In genomic region chr11:73780613-73781012, GRCm38 (mm10) we compare ENCODE assay signal across 25 mouse cellular contexts. TPM values are rescaled to one million over a fixed set of nuclear protein-coding genes. Genes with fewer than 3 reads are reported as not detected.
"Had no signal": no experiment of that assay in that cellular context is flagged by ENCODE, and none has a peak within 500 bp of the region (broad histone marks: within the 10 kb centered on the region; RNA-seq: fewer than 3 reads in every experiment).

Gene Olfr389, minus strand, starts transcription at chr11:73780713.

- H3K36me3 ChIP-seq: neural tube, embryonic 13.5 days; neural tube, embryonic 15.5 days; stomach, embryonic 15.5 days had no signal

- H3K9ac ChIP-seq: neural tube, embryonic 13.5 days; neural tube, embryonic 15.5 days; stomach, embryonic 15.5 days had no signal

- DNase-seq: retina, postnatal 1 day; right cerebral cortex, adult 18-20 months; right cerebral cortex, postnatal 14 days; right cerebral cortex, postnatal 25 days; right cerebral cortex, postnatal 4 days; spleen, adult 18-20 months; thymus, adult 18-20 months; thymus, adult 2 months; thymus, postnatal 14 days; thymus, postnatal 25 days; thymus, postnatal 36 days; thymus, postnatal 4 days had no signal

- H3K4me1 ChIP-seq: neural tube, embryonic 13.5 days; neural tube, embryonic 15.5 days; stomach, embryonic 15.5 days had no signal

- H3K4me3 ChIP-seq: neural tube, embryonic 13.5 days; neural tube, embryonic 15.5 days; stomach, embryonic 15.5 days had no signal

- H3K4me2 ChIP-seq: neural tube, embryonic 13.5 days; neural tube, embryonic 15.5 days; stomach, embryonic 15.5 days had no signal

- H3K27ac ChIP-seq: neural tube, embryonic 13.5 days; neural tube, embryonic 15.5 days; stomach, embryonic 15.5 days; stomach, postnatal 0 days had no signal

- H3K27me3 ChIP-seq: neural tube, embryonic 13.5 days; neural tube, embryonic 15.5 days; stomach, embryonic 15.5 days had no signal

- H3K9me3 ChIP-seq: stomach, embryonic 15.5 days had no signal

RNA-seq across cellular contexts. Expression of gene Olfr389, which starts in this region (rescaled TPM):
- total RNA-seq: neutrophil, adult 5-6 weeks had no signal
- polyA plus RNA-seq: neural tube, embryonic 13.5 days; neural tube, embryonic 14.5 days; neural tube, embryonic 15.5 days; small intestine, adult 2 months; spleen, adult 2 months; stomach, embryonic 14.5 days; stomach, embryonic 15.5 days; stomach, embryonic 16.5 days; stomach, postnatal 0 days; testis, adult 2 months; thymus, adult 2 months; thymus, postnatal 0 days; urinary bladder, adult 2 months had no signal
